Mouse (Mus musculus) 3T3-L1 (cell line): ENCODE data around the gene Lipt2.

Source experiments
- DNase-seq: peaks from one replicate; pipeline ENCODE4 v3.0.0-alpha.2; 2015; ENCODE audit warnings: low read depth, low spot score

Gene Lipt2

GRCm38 (mm10) chr7:100159105-100159841 is at the start of gene Lipt2:
Lipt2 (plus strand) TSS chr7:100159277.
- peak; percentile 89 for DNase-seq

- no peak for DNase-seq
These were observed 47.6 kb upstream of the Lipt2 start for GRCm38 (mm10) chr7:100111506-100111905.

DNA sequence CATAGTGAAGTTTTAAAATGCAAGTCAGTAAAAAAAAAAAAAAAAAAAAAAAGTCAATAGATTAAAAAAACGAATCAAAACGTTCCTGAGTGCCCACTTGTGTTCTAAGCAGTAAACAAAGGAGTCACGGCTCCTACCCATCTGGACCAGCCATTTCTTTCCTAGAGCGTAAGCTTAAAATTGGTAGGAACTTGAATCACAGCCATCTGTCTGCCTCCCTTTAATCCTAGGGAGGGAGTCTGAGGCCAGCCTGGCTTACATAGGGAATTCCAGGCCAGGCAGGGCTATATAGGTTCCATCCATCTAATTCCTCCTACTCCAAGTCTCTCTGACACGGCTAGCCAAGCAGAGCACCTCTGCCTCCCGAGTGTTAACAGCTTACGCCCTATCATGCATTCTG is 45.3 kb upstream of the Lipt2 start:
- DNase-seq = no peak

GRCm38 (mm10) chr7:100114279-100114678 is 44.8 kb upstream of the Lipt2 start:
- no peak for DNase-seq

- peak; percentile 60 for DNase-seq
These were observed 38.3 kb upstream of the Lipt2 start for GRCm38 (mm10) chr7:100120791-100121261.

DNA sequence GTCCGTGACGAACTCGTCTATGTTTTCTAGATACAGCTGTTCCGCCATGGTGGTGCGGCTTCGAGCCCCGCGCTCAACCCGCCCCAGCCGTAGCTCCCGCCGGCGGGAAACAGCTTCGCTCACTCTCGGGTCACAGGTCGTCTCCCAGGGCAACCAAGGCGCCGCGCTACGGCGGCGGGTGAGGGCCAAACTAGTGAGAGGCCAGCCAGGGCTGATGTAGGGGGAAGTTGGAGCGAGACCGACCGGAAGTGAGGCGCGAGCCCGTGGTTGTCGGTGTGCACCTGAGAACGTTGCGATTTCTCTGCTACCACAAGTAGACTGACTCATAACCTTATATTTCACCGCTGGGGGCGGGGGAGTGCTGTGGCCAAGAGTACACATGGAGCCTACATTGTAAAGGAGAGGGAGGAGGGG is 37.7 kb upstream of the Lipt2 start, which contains the start of gene Pold3:
Gene Pold3 (minus strand): TSS at position 190 of the 414 bp plus-strand sequence.
- peak; percentile 92 for DNase-seq

DNA sequence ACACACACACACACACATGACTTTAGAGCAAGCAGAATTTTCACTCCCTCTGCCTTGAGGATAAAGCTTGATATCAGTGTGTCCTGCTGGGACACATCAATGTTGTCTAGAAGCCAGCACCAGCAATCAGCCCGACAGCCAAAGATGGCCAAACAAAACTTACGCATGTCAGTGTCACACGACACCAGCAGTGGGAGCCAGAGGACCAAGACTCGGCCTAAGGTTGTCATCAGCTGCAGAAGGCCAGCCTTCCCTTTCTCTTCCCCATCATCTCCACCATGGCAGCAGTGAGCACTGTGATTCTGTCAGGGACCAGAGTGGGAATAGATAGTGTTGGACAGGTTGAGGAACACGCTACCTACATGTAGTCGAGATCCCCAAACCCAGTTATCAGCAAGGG is 35.6 kb upstream of the Lipt2 start:
- peak; percentile 69 for DNase-seq

DNA sequence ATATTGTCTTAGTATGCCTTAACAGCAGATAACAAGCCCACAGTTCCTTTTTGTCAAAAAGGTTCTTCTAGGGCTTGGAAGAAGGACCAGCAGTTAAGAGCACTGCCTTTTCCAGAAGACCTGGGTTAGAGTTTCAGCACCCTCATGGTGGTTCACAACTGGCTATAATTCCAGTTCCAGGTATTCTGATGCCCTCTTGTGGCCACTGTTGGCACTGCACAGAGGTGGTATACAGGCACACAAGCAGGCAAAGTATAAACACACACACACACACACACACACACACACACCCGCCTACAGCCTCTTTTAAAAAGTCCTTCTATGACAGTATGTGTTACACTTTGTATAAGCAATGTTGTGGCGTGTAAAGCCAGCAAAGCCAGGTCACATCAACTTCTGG is 34.9 kb upstream of the Lipt2 start:
- DNase-seq = peak; percentile 54

- no peak for DNase-seq
These were observed 33.9 kb upstream of the Lipt2 start for GRCm38 (mm10) chr7:100125166-100125565.

DNA sequence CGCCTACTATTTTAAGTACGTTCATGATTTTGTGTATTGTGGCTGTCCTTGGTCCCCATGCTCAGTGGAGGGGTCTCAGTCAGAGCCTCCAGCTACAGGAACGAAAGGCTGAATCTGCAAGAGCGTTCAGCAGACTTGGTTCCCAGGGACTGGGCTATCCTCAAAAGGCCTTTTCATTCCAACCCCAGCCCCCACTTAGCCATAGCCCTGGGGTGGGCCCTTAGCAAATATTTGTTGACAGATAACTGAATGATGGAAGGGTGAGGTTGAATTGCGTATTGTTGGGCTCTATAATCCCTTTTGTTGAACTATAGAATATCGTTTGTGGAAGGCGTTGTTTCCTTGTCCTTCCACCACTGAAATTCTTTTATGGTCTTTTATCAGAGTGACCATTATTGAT is 32.6 kb upstream of the Lipt2 start:
- DNase-seq = no peak

DNA sequence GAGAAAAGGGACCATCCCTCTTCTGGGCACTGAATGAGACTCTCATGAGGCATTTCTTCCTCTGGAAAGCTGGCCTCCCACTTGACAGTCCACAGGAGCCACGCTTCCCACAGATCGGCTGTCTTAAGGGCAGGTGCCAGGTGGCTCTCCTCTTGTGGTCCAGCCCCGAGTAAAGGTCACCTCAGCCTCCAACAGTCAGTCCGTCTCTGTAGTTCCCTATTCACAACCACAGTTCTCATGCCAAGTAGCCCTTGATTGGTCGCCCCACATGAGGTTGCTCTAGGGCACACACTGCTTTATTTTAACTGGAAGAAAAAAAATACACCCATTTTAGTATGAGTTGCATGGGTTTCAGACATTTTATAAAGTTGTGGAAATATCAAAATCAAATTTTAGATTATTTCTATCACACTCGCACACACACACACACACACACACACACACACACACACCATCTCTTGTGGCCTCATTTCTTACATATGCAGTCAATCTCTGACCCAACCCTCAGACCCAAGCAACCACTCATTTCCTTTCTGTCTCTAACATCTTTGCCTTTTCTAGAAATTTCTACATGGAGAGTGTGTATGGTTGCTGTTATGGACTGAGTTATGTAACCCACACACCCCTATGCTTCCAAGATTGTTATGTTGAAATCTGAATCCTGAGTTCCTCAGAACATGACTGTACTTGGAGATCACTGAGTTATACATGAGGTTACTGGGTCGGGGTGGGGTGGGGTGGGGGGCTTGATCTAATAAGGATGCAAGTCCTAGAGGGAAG is 30.6 kb upstream of the Lipt2 start:
- DNase-seq = no peak

DNA sequence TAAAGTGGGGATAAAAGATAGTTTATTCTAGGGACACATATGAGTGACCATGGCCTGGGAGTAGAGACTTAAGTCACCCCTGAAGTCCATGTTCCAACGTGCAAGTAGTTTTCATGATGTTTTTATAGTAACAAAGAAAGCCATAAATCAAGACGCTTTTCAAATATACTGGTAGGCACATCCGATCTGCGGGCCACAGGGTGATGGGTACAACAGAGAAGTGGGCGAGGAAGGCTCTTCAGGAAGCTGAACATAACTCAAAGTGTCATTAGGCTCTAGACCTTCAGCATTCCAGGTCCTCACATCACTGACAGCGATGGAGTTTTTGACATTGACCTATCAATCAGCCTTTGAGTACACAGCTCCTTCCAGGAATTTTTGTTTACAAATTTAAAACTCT is 28.5 kb upstream of the Lipt2 start:
- no peak for DNase-seq

DNA sequence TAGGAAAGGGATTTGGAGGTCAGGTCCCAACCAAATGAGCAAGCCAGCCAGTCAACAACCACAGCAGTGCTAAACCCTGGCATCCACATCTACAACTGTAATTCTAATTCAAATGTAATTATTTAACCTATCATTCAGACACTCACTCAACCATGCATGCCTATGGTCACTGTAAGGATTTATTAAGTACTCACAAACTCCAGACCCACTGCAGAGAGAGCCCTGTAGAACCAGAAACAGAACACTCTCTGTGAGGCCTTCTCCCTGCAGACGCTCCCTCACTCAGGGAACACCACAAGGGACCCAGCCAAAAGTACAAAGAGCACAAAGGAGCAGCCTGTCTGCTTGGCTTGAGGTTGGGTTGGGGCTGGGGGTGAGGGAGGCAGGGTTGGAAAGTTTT is 26.7 kb upstream of the Lipt2 start:
- no peak for DNase-seq

DNA sequence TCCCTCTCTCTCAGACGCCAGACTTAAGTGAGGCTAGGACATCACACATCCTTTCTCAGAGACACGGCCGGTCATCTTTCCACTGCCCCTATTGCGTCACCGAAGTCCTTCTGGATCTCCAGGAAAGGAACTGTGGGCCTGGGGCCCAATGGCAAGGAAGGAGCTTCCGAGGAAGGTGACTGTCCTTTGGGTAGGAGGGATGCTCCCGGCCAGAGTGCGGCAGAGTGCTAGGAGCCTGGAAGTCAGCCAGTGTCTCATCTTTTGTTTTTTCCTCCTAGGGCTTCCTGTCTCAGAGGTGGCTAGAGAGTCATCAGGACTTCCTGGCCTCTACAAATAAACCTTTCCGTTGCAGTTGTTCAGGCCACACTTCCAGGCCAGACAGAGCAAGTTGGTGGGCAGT is 22.0 kb upstream of the Lipt2 start:
- no peak for DNase-seq

- no peak for DNase-seq
These were observed 21.0 kb upstream of the Lipt2 start for GRCm38 (mm10) chr7:100138075-100138474.

DNA sequence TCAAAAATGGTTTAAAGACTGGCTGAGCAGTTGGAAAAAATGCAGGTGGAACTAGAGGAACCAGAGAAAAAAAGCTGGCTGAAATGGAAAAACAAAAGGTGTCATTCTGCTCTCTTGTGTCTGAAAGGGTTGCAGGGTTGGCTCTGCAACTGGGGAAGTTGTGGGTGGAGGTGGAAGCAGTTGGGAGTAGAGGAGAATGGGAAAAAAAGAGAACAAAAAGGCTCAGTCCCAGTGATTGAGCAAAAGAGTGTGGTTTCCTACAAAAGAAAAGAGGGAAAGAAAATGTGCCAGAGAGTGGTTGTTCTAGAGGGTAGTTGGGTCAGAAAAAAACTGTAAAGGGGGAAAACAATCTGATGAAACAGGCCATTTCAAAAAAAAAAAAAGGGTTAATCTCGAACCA is 18.5 kb upstream of the Lipt2 start:
- DNase-seq = no peak

- DNase-seq = no peak
These were observed 10.5 kb upstream of the Lipt2 start for GRCm38 (mm10) chr7:100148586-100148985.

DNA sequence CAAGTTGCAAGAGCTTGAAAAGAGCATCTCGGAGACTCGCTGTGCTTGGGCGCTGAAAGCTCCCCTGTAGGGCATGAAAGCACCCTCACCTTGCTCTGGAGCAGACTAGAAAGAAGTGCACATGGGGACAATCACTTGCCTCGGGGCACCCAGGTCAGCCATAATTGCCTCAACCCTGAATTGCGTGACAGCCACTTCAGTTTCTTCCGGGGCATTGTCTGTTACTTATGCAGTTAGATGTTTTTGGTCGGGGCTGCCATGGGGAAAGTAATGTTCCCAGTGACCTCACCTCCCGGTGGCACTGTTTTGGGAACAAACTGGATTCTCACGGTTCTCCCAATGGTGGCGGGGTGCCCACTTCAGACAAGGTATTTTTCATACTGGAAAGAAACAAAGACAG is 9.0 kb upstream of the Lipt2 start:
- DNase-seq = no peak

- no peak for DNase-seq
These were observed 8.5 kb upstream of the Lipt2 start for GRCm38 (mm10) chr7:100150626-100151025.

- DNase-seq = peak; percentile 73
These were observed 1.4 kb upstream of the Lipt2 start for GRCm38 (mm10) chr7:100157669-100158068.

DNA sequence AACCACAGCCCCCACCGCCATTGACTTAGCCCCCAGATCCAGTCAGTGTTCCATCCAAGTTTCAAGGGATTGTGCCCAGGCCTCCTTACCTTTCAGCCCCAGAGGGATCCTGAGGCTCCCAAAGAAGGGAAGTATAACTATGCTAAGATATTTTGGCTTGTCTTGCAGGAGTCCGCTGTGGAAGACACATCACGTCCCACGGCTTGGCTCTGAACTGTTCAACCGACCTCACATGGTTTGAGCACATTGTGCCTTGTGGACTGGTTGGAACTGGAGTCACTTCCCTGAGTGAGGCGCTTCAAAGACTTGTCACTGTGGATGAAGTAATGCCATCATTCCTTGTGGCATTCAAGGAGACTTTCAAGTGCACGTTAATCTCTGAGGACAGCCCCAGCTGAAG is 929 bp downstream of the Lipt2 start:
- DNase-seq = no peak

DNA sequence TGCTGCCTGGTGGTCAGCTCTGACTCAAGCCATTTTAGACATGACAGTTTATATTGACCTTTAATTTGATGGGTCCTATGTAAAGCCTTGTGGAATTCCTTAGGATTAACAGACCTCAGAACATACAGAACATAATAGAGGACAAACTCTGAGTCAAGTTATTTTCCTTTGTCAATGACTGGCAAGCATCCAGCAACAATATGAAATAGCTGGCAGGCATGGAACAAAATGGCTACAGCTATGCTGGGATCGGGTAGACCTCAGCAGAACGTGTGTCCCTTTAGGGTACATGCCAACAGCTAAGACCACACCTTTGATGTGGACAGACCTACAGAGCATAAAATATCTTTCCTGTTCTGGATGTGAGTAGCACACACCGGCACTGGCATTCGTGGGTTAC is 4.4 kb downstream of the Lipt2 start:
- peak; percentile 34 for DNase-seq

- DNase-seq = no peak
These were observed 9.6 kb downstream of the Lipt2 start for GRCm38 (mm10) chr7:100168654-100169053.
